Mouse (Mus musculus): ENCODE measurements around the gene Hormad2. TPM values are rescaled to one million over a fixed set of nuclear protein-coding genes. Genes with fewer than 3 reads are reported as not detected.

The Hormad2 gene
- polyA plus RNA-seq, 1 experiment from 2014 or later: 0.44 TPM

GRCm38 (mm10) chr11:4404277-4404676 lies 36.6 kb downstream of the Hormad2 start:
- no peak overlapping the region for H3K9ac ChIP-seq
- 16% methylated on average over 4 of the region's 4 CpGs for WGBS
- no peak overlapping the region for H3K4me3 ChIP-seq
- H3K9me3 ChIP-seq: no peaks in the 10 kb centered on the region
- no peak overlapping the region for H3K4me2 ChIP-seq
- H3K4me1 ChIP-seq: peaks cover 15% of the 10 kb centered on the region
- no peaks in the 10 kb centered on the region for H3K27me3 ChIP-seq (replicated peaks)
- no peak overlapping the region for H3K27ac ChIP-seq (replicated peaks)
- ATAC-seq (ENCODE audit: extremely low read depth, insufficient number of reproducible peaks, low FRiP score, low TSS enrichment): no peak
- no peaks in the 10 kb centered on the region for H3K36me3 ChIP-seq

GRCm38 (mm10) chr11:4403381-4403780 lies 37.5 kb downstream of the Hormad2 start:
- H3K9me3 ChIP-seq: no peaks in the 10 kb centered on the region
- no peak overlapping the region for H3K4me2 ChIP-seq
- H3K4me1 ChIP-seq: peaks cover 15% of the 10 kb centered on the region
- ATAC-seq (ENCODE audit: extremely low read depth, insufficient number of reproducible peaks, low FRiP score, low TSS enrichment): no peak
- H3K27ac ChIP-seq (replicated peaks): no peak overlapping the region
- H3K27me3 ChIP-seq (replicated peaks): no peaks in the 10 kb centered on the region
- WGBS: 70% methylated on average over 7 of the region's 7 CpGs
- H3K36me3 ChIP-seq: no peaks in the 10 kb centered on the region
- H3K9ac ChIP-seq: no peak overlapping the region
- no peak overlapping the region for H3K4me3 ChIP-seq

GRCm38 (mm10) chr11:4401251-4401650 lies 39.7 kb downstream of the Hormad2 start:
- WGBS: 37% methylated on average over 5 of the region's 5 CpGs
- no peak for ATAC-seq (ENCODE audit: extremely low read depth, insufficient number of reproducible peaks, low FRiP score, low TSS enrichment)
- H3K9me3 ChIP-seq: no peaks in the 10 kb centered on the region
- H3K9ac ChIP-seq: no peak overlapping the region
- H3K36me3 ChIP-seq: no peaks in the 10 kb centered on the region
- H3K27me3 ChIP-seq (replicated peaks): no peaks in the 10 kb centered on the region
- no peak overlapping the region for H3K27ac ChIP-seq (replicated peaks)
- H3K4me3 ChIP-seq: no peak overlapping the region
- H3K4me1 ChIP-seq: peaks cover 15% of the 10 kb centered on the region
- no peak overlapping the region for H3K4me2 ChIP-seq

GRCm38 (mm10) chr11:4394226-4394625 lies 46.7 kb downstream of the Hormad2 start:
- Histone ChIP-seq H3K9me3 (no peaks in the 10 kb centered on the region), H3K4me3 (no peak overlapping the region), H3K4me2 (no peak overlapping the region), H3K9ac (no peak overlapping the region), H3K27me3 (replicated peaks) (no peaks in the 10 kb centered on the region), H3K4me1 (no peaks in the 10 kb centered on the region), H3K27ac (replicated peaks) (no peak overlapping the region), H3K36me3 (no peaks in the 10 kb centered on the region)
- ATAC-seq (ENCODE audit: extremely low read depth, insufficient number of reproducible peaks, low FRiP score, low TSS enrichment): no peak

- no peak for ATAC-seq (ENCODE audit: extremely low read depth, insufficient number of reproducible peaks, low FRiP score, low TSS enrichment)
- Histone ChIP-seq H3K9me3 (no peaks in the 10 kb centered on the region), H3K36me3 (no peaks in the 10 kb centered on the region), H3K27me3 (replicated peaks) (no peaks in the 10 kb centered on the region), H3K9ac (no peak overlapping the region), H3K4me3 (no peak overlapping the region), H3K27ac (replicated peaks) (no peak overlapping the region), H3K4me2 (no peak overlapping the region), H3K4me1 (no peaks in the 10 kb centered on the region)
- 24% methylated on average over 2 of the region's 2 CpGs for WGBS
These were observed 52.9 kb downstream of the Hormad2 start for GRCm38 (mm10) chr11:4388018-4388417.

GRCm38 (mm10) chr11:4382321-4382720 lies 58.6 kb downstream of the Hormad2 start:
- Histone ChIP-seq H3K27me3 (replicated peaks) (no peaks in the 10 kb centered on the region), H3K36me3 (no peaks in the 10 kb centered on the region), H3K9ac (no peak overlapping the region), H3K4me2 (no peak overlapping the region), H3K9me3 (no peaks in the 10 kb centered on the region), H3K4me3 (no peak overlapping the region), H3K27ac (replicated peaks) (no peak overlapping the region), H3K4me1 (no peaks in the 10 kb centered on the region)
- ATAC-seq (ENCODE audit: extremely low read depth, insufficient number of reproducible peaks, low FRiP score, low TSS enrichment): no peak
- 79% methylated on average over 7 of the region's 7 CpGs for WGBS

- no peaks in the 10 kb centered on the region for H3K27me3 ChIP-seq (replicated peaks)
- ATAC-seq (ENCODE audit: extremely low read depth, insufficient number of reproducible peaks, low FRiP score, low TSS enrichment): no peak
- no peak overlapping the region for H3K4me3 ChIP-seq
- no peak overlapping the region for H3K4me2 ChIP-seq
- H3K9ac ChIP-seq: no peak overlapping the region
- 61% methylated on average over 4 of the region's 4 CpGs for WGBS
- H3K36me3 ChIP-seq: no peaks in the 10 kb centered on the region
- H3K4me1 ChIP-seq: no peaks in the 10 kb centered on the region
- no peak overlapping the region for H3K27ac ChIP-seq (replicated peaks)
- no peaks in the 10 kb centered on the region for H3K9me3 ChIP-seq
These were observed 61.0 kb downstream of the Hormad2 start for GRCm38 (mm10) chr11:4379857-4380256.

GRCm38 (mm10) chr11:4366389-4366788 lies 74.5 kb downstream of the Hormad2 start:
- Histone ChIP-seq H3K27ac (replicated peaks) (no peak overlapping the region), H3K4me1 (no peaks in the 10 kb centered on the region), H3K36me3 (no peaks in the 10 kb centered on the region), H3K9me3 (no peaks in the 10 kb centered on the region), H3K4me3 (no peak overlapping the region), H3K9ac (no peak overlapping the region), H3K4me2 (no peak overlapping the region), H3K27me3 (replicated peaks) (no peaks in the 10 kb centered on the region)
- ATAC-seq (ENCODE audit: extremely low read depth, insufficient number of reproducible peaks, low FRiP score, low TSS enrichment): no peak
- WGBS: 69% methylated on average over 4 of the region's 4 CpGs

GRCm38 (mm10) chr11:4355430-4355829 lies 85.5 kb downstream of the Hormad2 start:
- Histone ChIP-seq H3K4me2 (no peak overlapping the region), H3K4me3 (no peak overlapping the region), H3K4me1 (no peaks in the 10 kb centered on the region), H3K9me3 (peaks cover 7% of the 10 kb centered on the region; the same call in 1 of the 2 replicates), H3K36me3 (no peaks in the 10 kb centered on the region), H3K27me3 (replicated peaks) (no peaks in the 10 kb centered on the region), H3K9ac (no peak overlapping the region), H3K27ac (replicated peaks) (no peak overlapping the region)
- 48% methylated on average over 5 of the region's 5 CpGs for WGBS
- ATAC-seq (ENCODE audit: extremely low read depth, insufficient number of reproducible peaks, low FRiP score, low TSS enrichment): no peak

- Histone ChIP-seq H3K27me3 (replicated peaks) (no peaks in the 10 kb centered on the region), H3K9ac (no peak overlapping the region), H3K4me3 (no peak overlapping the region), H3K4me1 (no peaks in the 10 kb centered on the region), H3K9me3 (0 out of 2 replicates have a peak, but pooled peaks cover under 1% of the 10 kb centered on the region), H3K36me3 (no peaks in the 10 kb centered on the region), H3K4me2 (no peak overlapping the region), H3K27ac (replicated peaks) (no peak overlapping the region)
- no peak for ATAC-seq (ENCODE audit: extremely low read depth, insufficient number of reproducible peaks, low FRiP score, low TSS enrichment)
- WGBS: 50% methylated on average over 3 of the region's 3 CpGs
These were observed 88.3 kb downstream of the Hormad2 start for GRCm38 (mm10) chr11:4352637-4353036.

GRCm38 (mm10) chr11:4343926-4344325 lies 97.0 kb downstream of the Hormad2 start:
- no peaks in the 10 kb centered on the region for H3K36me3 ChIP-seq
- H3K4me2 ChIP-seq: no peak overlapping the region
- H3K4me3 ChIP-seq: no peak overlapping the region
- H3K9me3 ChIP-seq: no peaks in the 10 kb centered on the region
- 0 out of 2 replicates have a peak, but pooled peaks cover 4% of the 10 kb centered on the region for H3K4me1 ChIP-seq
- no peak for ATAC-seq (ENCODE audit: extremely low read depth, insufficient number of reproducible peaks, low FRiP score, low TSS enrichment)
- H3K27ac ChIP-seq (replicated peaks): no peak overlapping the region
- H3K9ac ChIP-seq: no peak overlapping the region
- no peaks in the 10 kb centered on the region for H3K27me3 ChIP-seq (replicated peaks)
- WGBS: 53% methylated on average over 4 of the region's 4 CpGs

- WGBS: 67% methylated on average over 7 of the region's 7 CpGs
These were observed 98.9 kb downstream of the Hormad2 start for GRCm38 (mm10) chr11:4342027-4342426.

More at GRCm38 (mm10) chr11:4342027-4342426, 98.9 kb downstream of the Hormad2 start:
- 0 out of 2 replicates have a peak, but pooled peaks cover 4% of the 10 kb centered on the region for H3K4me1 ChIP-seq
- ATAC-seq (ENCODE audit: extremely low read depth, insufficient number of reproducible peaks, low FRiP score, low TSS enrichment): no peak
- no peak overlapping the region for H3K4me3 ChIP-seq
- no peak overlapping the region for H3K4me2 ChIP-seq
- H3K36me3 ChIP-seq: no peaks in the 10 kb centered on the region
- H3K27ac ChIP-seq (replicated peaks): no peak overlapping the region
- no peaks in the 10 kb centered on the region for H3K9me3 ChIP-seq
- no peaks in the 10 kb centered on the region for H3K27me3 ChIP-seq (replicated peaks)
- H3K9ac ChIP-seq: no peak overlapping the region

Measured in heart, embryonic 13.5 days (tissue).